Mouse (Mus musculus): ENCODE data around the gene 1700061G19Rik.

Gene 1700061G19Rik

GRCm38 (mm10) chr17:56925998-56926397 lies 50.7 kb downstream of the 1700061G19Rik start:
- DNase-seq (ENCODE audit: low read depth, low spot score) = peak; percentile 36

GRCm38 (mm10) chr17:56929101-56929500 lies 53.8 kb downstream of the 1700061G19Rik start:
- DNase-seq (ENCODE audit: low read depth, low spot score) = no peak

DNA sequence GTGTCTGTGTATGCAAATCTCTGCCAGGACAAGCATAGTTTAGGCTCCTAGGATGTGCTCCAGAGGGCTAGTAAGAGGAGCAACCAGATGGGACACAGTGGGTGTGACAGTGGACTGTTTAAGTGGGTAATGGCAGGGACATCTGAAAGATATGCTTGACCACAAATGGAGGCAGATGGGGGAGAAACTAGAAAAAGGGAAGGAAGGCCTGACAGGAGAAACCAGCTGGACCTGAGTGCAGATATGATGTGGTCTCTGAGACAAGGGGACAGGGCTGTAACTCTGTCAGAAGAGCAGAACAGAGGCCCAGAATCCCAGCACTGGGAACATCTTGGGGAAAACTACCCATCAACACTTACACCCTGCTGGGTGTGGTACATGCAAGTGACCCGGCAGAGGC lies 54.3 kb downstream of the 1700061G19Rik start:
- DNase-seq (ENCODE audit: low read depth, low spot score) = no peak

- DNase-seq (ENCODE audit: low read depth, low spot score) = no peak
Measured at GRCm38 (mm10) chr17:56930026-56930425, 54.7 kb downstream of the 1700061G19Rik start.

- no peak for DNase-seq (ENCODE audit: low read depth, low spot score)
Measured at GRCm38 (mm10) chr17:56933395-56933794, 58.1 kb downstream of the 1700061G19Rik start.

- no peak for DNase-seq (ENCODE audit: low read depth, low spot score)
Measured at GRCm38 (mm10) chr17:56934545-56935330, 59.5 kb downstream of the 1700061G19Rik start.

DNA sequence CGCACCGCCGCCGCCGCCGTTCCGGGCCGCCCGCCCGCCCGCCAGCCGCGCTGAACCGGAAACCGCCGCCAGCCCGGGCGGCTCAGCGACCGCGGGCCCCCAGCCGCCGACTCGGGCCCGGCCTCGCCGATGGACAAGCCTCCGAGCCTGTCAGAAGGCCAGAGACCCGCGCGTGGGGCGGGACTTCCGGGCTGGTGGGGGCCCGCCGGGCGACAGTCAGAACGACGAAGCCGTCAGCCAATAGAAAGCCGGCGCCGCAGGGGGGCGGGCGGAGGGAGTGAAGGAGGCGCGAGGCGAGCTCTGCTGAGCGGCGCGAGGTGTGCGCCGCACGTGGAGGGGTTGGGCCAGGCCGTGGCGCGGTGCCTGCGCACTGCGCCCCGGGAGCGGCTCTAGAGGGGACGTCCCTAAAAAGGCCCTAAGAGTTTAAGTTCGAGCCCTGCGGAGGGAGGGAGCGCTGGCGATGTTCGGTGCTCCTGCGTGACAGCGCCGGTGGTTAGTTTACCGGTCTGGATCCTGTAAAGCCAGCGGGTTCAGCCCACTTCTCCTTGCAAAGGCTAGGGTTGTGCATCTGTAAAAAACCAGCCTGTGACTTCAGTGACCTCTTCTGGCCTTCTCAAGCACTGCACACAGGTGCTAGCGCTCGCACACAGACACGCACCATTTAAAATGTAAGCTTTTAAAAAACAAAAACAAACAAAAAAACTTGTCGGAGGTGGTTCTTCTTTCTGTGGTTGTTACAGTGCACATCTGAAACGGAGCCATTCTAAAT lies 60.3 kb downstream of the 1700061G19Rik start, which contains the start of gene Mllt1:
Gene Mllt1, minus strand, starts transcription at position 53 of the 769 bp plus-strand sequence.
- peak; percentile 98 for DNase-seq (ENCODE audit: low read depth, low spot score)

DNA sequence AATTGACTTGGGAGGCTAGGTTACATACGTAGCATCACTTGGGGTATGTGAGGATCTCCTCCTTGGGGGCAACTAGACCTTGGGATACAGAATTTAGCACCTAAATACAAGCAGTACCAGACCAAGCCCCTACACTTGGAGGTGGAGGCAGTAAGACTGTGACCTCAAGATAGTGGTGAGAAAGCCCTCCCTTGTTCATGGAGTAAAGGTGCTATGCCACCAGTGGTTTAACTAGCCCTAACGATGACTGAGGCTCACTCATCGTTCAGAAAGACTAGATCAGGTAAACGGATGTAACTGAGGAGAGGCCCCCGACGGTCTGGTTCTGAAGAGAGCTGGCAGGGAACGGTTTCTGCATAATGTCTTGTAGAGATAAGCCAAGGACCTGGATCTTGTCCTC lies 61.5 kb downstream of the 1700061G19Rik start:
- DNase-seq (ENCODE audit: low read depth, low spot score) = no peak
